Mouse (Mus musculus): ENCODE results near the gene Thsd4. TPM values are rescaled to one million over a fixed set of nuclear protein-coding genes. Genes with fewer than 3 reads are reported as not detected.

Thsd4 gene
- polyA plus RNA-seq, 1 experiment: 1.7 TPM

DNA sequence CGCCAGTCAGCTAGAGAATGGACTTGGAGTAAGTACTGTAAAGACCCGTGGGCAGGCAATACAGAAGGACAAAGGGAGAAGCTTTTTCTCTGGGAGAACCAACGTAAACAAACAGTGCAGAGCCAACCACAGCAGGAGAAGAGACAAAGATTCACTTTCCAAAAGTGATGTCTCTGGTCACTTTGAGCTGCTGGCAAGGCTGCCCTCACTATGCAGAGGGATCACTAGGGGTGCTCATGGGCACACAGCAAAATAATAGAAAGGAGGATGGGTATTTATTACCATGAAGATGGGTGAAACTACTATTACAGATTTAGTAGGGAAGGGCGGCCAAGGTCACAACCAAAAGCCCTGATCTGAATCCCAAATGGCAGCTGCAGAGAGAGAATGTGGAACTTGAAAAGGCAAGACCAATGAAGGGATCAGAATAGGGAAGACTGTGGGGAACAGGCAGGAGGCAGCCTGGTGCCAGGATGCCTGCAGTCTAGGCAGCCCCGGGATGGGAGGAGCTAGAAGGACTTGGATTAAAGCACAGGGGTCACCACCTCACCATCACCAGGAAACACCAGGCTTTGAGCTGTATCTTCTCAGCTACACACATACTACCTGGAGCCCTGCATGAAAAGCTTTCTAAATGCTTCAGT is 450.1 kb downstream of the Thsd4 start:
- Histone ChIP-seq H3K4me3 (no peak overlapping the region), H3K36me3 (ENCODE audit: control insufficient read depth, insufficient read depth) (no peaks in the 10 kb centered on the region), H3K27me3 (ENCODE audit: control insufficient read depth, insufficient read depth, insufficient read length) (no peaks in the 10 kb centered on the region), H3K4me2 (ENCODE audit: low read depth) (no peak overlapping the region), H3ac (ENCODE audit: control insufficient read depth, insufficient read length) (no peak overlapping the region), H3K79me2 (ENCODE audit: control insufficient read depth, insufficient read depth) (no peaks in the 10 kb centered on the region)
- no peak for TF ChIP-seq POLR2A (IDR thresholded peaks at IDR 0.05; ENCODE audit: insufficient read length, low read depth)
- TF ChIP-seq MYOG (IDR thresholded peaks at IDR 0.05; ENCODE audit: control insufficient read depth in 1 of 3, insufficient read depth in 1 of 3, insufficient read length in 2 of 3, low read depth in 2 of 3): no peak
- no peak for TF ChIP-seq REST (IDR thresholded peaks at IDR 0.05; ENCODE audit: insufficient read depth, insufficient read length)
- no peak for TF ChIP-seq MAX (IDR thresholded peaks at IDR 0.05; ENCODE audit: low read depth)
- TF ChIP-seq USF1 (IDR thresholded peaks at IDR 0.05; ENCODE audit: low read depth): no peak

DNA sequence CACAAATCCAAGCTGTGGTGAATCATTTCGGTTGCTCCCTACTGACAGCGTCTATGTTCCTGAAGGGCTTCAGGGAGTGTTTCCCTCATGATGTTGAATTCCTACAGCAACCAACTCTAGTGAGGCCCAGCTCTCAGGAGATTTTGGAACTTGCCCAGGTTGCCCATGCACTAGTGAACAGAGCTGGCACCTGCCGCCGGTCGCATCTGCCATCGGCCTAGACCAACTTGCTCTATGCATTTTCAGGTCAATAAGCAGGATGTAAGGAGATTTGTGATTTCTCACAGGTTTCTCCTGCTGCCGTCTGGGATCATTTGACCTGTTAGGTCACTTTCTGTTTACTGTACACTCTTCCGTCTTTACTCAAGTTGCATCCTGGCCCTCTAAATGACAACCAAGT is 454.6 kb downstream of the Thsd4 start:
- TF ChIP-seq POLR2A (IDR thresholded peaks at IDR 0.05; ENCODE audit: insufficient read length, low read depth): no peak
- no peak for TF ChIP-seq MYOG (IDR thresholded peaks at IDR 0.05; ENCODE audit: control insufficient read depth in 1 of 3, insufficient read depth in 1 of 3, insufficient read length in 2 of 3, low read depth in 2 of 3)
- TF ChIP-seq MAX (IDR thresholded peaks at IDR 0.05; ENCODE audit: low read depth): no peak
- no peak for TF ChIP-seq REST (IDR thresholded peaks at IDR 0.05; ENCODE audit: insufficient read depth, insufficient read length)
- TF ChIP-seq TCF12 (IDR thresholded peaks at IDR 0.05; ENCODE audit: insufficient read depth, poor library complexity, severe bottlenecking): no peak
- no peak for TF ChIP-seq E2F4 (IDR thresholded peaks at IDR 0.05; ENCODE audit: insufficient read depth)
- TF ChIP-seq CEBPB (IDR thresholded peaks at IDR 0.05; ENCODE audit: insufficient read depth, poor library complexity, severe bottlenecking): no peak
- TF ChIP-seq POLR2AphosphoS2 (IDR thresholded peaks at IDR 0.05; ENCODE audit: insufficient read length, low read depth): no peak
- no peak for TF ChIP-seq MYOD1 (IDR thresholded peaks at IDR 0.05; ENCODE audit: control insufficient read depth in 1 of 3, insufficient read length in 2 of 3, low read depth in 2 of 3)
- TF ChIP-seq USF1 (IDR thresholded peaks at IDR 0.05; ENCODE audit: low read depth): no peak
- H3ac ChIP-seq (ENCODE audit: control insufficient read depth, insufficient read length): no peak overlapping the region
- H3K79me2 ChIP-seq (ENCODE audit: control insufficient read depth, insufficient read depth): no peaks in the 10 kb centered on the region
- no peaks in the 10 kb centered on the region for H3K27me3 ChIP-seq (ENCODE audit: control insufficient read depth, insufficient read depth, insufficient read length)
- no peaks in the 10 kb centered on the region for H3K36me3 ChIP-seq (ENCODE audit: control insufficient read depth, insufficient read depth)
- H3K4me3 ChIP-seq: no peak overlapping the region
- H3K4me2 ChIP-seq (ENCODE audit: low read depth): no peak overlapping the region

- H3K36me3 ChIP-seq (ENCODE audit: control insufficient read depth, insufficient read depth): no peaks in the 10 kb centered on the region
- no peak for TF ChIP-seq REST (IDR thresholded peaks at IDR 0.05; ENCODE audit: insufficient read depth, insufficient read length)
- no peak for TF ChIP-seq POLR2A (IDR thresholded peaks at IDR 0.05; ENCODE audit: insufficient read length, low read depth)
- TF ChIP-seq MYOG (IDR thresholded peaks at IDR 0.05; ENCODE audit: control insufficient read depth in 1 of 3, insufficient read depth in 1 of 3, insufficient read length in 2 of 3, low read depth in 2 of 3): no peak
- TF ChIP-seq MAX (IDR thresholded peaks at IDR 0.05; ENCODE audit: low read depth): no peak
- TF ChIP-seq MYOD1 (IDR thresholded peaks at IDR 0.05; ENCODE audit: control insufficient read depth in 1 of 3, insufficient read length in 2 of 3, low read depth in 2 of 3): no peak
- TF ChIP-seq E2F4 (IDR thresholded peaks at IDR 0.05; ENCODE audit: insufficient read depth): no peak
- TF ChIP-seq TCF3 (IDR thresholded peaks at IDR 0.05; ENCODE audit: insufficient read length, low read depth): no peak
- TF ChIP-seq TCF12 (IDR thresholded peaks at IDR 0.05; ENCODE audit: insufficient read depth, poor library complexity, severe bottlenecking): no peak
- TF ChIP-seq CEBPB (IDR thresholded peaks at IDR 0.05; ENCODE audit: insufficient read depth, poor library complexity, severe bottlenecking): no peak
- no peak for TF ChIP-seq SRF (IDR thresholded peaks at IDR 0.05; ENCODE audit: control insufficient read depth, insufficient read length, low read depth)
- TF ChIP-seq USF1 (IDR thresholded peaks at IDR 0.05; ENCODE audit: low read depth): no peak
- no peak for TF ChIP-seq POLR2AphosphoS2 (IDR thresholded peaks at IDR 0.05; ENCODE audit: insufficient read length, low read depth)
- H3ac ChIP-seq (ENCODE audit: control insufficient read depth, insufficient read length): no peak overlapping the region
- no peak overlapping the region for H3K4me3 ChIP-seq
- H3K79me2 ChIP-seq (ENCODE audit: control insufficient read depth, insufficient read depth): no peaks in the 10 kb centered on the region
- H3K4me2 ChIP-seq (ENCODE audit: low read depth): no peak overlapping the region
- no peaks in the 10 kb centered on the region for H3K27me3 ChIP-seq (ENCODE audit: control insufficient read depth, insufficient read depth, insufficient read length)
These were observed 456.7 kb downstream of the Thsd4 start for GRCm38 (mm10) chr9:60065184-60065583.

- Histone ChIP-seq H3ac (ENCODE audit: control insufficient read depth, insufficient read length) (no peak overlapping the region), H3K4me2 (ENCODE audit: low read depth) (no peak overlapping the region), H3K79me2 (ENCODE audit: control insufficient read depth, insufficient read depth) (no peaks in the 10 kb centered on the region), H3K36me3 (ENCODE audit: control insufficient read depth, insufficient read depth) (no peaks in the 10 kb centered on the region), H3K27me3 (ENCODE audit: control insufficient read depth, insufficient read depth, insufficient read length) (no peaks in the 10 kb centered on the region), H3K4me3 (no peak overlapping the region)
- TF ChIP-seq POLR2AphosphoS2 (IDR thresholded peaks at IDR 0.05; ENCODE audit: insufficient read length, low read depth) (no peak), SRF (IDR thresholded peaks at IDR 0.05; ENCODE audit: control insufficient read depth, insufficient read length, low read depth) (no peak), MAX (IDR thresholded peaks at IDR 0.05; ENCODE audit: low read depth) (no peak), MYOD1 (IDR thresholded peaks at IDR 0.05; ENCODE audit: control insufficient read depth in 1 of 3, insufficient read length in 2 of 3, low read depth in 2 of 3) (no peak), TCF3 (IDR thresholded peaks at IDR 0.05; ENCODE audit: insufficient read length, low read depth) (no peak), E2F4 (IDR thresholded peaks at IDR 0.05; ENCODE audit: insufficient read depth) (no peak), POLR2A (IDR thresholded peaks at IDR 0.05; ENCODE audit: insufficient read length, low read depth) (no peak), REST (IDR thresholded peaks at IDR 0.05; ENCODE audit: insufficient read depth, insufficient read length) (no peak), USF1 (IDR thresholded peaks at IDR 0.05; ENCODE audit: low read depth) (no peak), MYOG (IDR thresholded peaks at IDR 0.05; ENCODE audit: control insufficient read depth in 1 of 3, insufficient read depth in 1 of 3, insufficient read length in 2 of 3, low read depth in 2 of 3) (no peak), CEBPB (IDR thresholded peaks at IDR 0.05; ENCODE audit: insufficient read depth, poor library complexity, severe bottlenecking) (no peak), TCF12 (IDR thresholded peaks at IDR 0.05; ENCODE audit: insufficient read depth, poor library complexity, severe bottlenecking) (no peak)
These were observed 458.6 kb downstream of the Thsd4 start for GRCm38 (mm10) chr9:60063191-60063720.

Data from myocyte (in vitro differentiated cells).